Mouse (Mus musculus) yolk sac, embryonic 10.5 days (tissue): ENCODE results near the gene Ptov1.

ENCODE experiments used
- DNase-seq: peaks from one replicate; pipeline ENCODE4 v3.0.0-alpha.2; 2017; ENCODE audit warnings: low spot score

The Ptov1 gene

DNA sequence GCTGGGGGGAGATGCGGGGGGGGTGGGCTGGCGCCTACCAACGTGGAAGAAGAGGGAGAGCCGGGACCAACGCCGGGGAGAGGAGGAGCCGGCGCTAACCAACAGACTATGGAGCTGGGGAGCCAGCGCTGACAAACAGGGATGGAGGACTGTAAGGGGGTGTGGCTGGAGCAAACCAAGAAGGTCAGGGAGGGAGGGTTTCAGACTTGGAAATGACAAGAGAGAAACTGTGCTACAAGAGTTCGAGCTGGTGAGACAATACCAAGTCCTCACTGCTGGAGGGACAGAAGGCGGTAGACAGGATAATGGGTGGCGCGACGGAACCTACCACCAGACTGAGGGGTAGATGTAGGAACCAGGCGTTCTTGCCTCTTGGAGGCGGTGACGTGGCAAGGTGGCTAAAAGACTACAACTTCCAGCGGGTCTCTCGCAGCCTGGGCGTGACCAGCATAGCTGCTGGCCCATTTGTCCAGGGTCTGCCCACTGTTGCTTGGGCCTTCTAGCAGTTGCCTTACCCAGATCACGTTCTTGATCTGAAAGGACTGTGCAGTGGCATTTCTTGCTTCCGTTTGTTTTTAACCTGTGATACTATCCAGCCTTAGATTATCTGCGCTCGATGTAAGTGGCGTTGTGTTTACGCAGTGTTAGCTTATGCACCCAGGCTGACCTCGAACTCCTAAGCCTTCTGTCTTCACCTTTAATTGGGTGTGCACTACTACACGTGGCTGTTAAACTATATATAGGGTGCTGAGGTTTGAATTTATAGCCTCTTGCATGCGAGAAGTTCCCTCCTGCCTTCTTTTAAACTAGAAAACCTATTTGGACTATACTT, at the start of gene Ptov1:
Ptov1 (minus strand) TSS at position 92 of the 832 bp plus-strand sequence.
- DNase-seq = peak; percentile 98

DNA sequence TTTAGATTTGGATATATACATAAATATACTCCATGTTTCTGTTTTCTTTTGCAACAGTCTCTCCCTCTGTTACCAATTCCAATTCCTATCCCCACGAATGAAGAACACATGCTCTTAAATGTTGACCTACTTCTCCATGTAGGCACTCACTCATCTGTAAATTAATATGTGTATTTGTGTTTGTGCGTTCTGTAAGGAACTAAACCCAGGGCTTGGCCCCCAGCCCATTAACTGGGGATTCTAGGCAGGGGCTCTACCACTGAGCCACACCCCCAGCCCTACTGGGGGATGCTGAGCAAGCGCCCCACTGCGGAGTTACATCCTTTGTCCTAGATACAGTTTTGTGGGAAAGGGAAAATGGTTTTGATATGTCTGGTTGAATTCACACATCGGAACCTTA, 49.5 kb upstream of the Ptov1 start:
- no peak for DNase-seq

DNA sequence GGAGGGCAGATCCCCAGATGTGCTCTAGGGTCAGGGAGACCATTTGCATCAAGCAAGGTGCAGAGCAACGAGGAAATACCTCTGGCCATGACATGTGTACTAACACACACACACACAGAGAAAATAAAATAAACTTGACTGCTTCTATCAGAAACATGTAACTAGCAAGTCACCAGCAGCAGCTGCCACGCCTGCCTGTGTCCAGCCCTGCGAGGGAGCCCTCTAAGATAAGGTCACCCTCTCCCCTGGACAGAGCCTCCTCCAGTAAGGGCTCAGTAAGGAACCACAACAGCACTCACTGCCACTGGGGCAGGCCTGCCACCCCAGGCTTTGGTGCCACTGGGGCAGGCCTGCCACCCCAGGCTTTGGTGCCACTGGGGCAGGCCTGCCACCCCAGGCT, 48.6 kb upstream of the Ptov1 start:
- DNase-seq = no peak

DNA sequence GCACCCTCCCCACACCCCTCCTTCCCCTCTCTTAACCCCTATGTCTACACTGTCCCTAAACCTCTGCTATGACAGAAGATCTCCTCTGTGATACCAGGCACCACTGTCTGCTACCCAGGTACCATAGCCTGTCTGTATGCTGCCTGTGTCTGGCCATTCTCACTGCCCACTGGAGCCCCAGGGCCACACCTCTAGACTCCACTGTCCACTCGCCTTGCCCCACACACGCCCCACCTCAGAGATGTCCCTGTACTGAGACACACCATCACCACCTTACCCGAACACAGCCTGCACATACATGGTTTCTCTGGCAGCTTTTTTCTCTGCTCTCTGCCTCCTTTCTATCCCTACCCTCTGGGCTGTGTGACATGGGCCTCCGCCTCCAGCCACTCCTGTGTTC, 47.3 kb upstream of the Ptov1 start:
- DNase-seq = no peak

DNA sequence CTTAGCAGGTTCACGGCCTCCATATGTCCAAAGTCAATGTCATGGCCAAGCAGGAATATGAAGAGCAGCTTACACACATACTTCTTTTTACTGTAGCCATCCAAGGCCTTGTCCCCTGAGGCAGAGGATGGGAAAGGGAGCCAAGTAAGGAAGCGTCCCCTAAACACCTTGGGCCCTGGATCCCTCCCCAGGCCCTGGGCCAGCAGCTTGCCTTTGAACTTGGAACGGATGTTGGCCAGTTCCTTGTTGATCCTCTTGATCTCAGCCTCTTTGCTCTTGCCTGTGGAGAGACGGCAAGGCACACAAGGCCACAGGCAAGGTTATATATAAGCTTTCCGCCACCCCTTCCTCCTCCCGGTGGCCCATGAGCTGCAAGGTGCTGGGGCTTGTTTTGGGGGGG, 46.6 kb upstream of the Ptov1 start:
- no peak for DNase-seq

DNA sequence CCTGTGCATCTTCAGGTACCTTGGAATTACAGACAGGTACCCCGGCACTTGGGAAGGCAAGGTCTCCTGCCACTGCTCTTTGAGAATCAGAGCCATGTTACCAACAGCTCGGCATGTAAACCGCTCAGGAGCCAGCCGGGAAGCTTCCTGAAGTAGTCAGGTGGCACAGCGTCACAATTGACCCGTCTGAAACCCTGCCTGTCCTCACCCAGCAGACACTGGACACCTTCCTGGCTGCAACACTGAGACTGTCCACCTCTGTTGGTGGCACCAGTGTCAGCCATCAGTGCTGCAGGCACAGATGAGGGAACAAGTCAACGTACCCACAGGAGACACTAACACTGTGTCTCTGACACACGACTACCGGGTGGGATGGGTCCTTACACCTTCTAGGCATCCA, 45.7 kb upstream of the Ptov1 start:
- no peak for DNase-seq

DNA sequence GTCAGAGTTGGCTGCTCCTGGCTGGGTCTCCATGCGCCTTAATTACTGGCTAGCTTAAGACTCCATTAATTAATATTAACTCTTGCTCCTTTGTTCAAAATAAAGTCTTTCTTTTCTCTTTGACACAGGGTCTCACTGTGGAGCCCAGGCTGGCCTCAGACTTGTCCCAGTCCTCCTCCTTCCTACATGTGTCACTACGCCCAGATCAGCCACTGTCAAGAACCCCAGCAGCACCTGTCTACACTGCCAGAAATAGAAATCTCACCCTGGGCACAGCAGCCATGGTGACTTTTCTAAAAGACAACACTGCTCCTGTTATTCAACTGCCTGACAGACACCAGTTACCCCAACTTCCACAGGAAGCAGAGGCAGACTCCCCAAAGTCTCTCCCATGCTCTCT, 44.8 kb upstream of the Ptov1 start:
- no peak for DNase-seq

DNA sequence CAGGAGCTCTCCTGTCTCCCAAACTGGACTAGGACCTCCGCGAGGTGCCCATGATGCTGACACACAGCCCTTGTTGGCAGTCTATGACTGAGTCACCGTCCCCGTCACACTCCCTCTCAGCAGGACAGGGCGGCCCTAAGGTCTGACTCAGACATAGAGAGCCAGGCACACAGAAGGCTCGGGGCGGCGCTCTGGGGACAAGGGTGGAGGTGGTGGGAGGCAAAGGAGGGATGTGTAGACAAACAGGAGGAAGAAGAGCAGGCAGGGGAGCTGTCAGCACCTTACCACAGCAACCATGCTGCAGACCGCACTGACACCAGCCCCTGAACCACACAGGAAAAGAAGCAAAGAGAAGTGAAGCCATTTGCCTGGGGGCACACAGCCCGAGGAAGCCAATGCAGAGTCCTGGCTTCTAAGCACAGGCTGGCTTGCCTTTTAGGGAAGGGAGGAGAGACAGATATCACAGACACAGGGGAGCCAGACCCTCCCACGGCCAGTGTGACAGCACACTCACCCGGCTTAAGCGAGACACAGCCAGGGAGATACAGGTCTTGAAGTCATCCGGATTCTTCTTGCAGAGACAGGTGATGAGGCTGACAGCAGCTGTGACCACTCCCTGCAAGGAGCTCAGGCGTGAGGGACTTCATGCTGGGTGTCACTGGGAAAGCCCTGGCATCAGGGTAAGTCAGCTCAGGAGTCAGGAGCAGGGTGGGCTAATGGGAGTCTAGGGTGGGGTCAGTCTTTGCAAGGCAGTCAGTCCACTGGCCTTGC, 39.3 kb upstream of the Ptov1 start:
- no peak for DNase-seq

DNA sequence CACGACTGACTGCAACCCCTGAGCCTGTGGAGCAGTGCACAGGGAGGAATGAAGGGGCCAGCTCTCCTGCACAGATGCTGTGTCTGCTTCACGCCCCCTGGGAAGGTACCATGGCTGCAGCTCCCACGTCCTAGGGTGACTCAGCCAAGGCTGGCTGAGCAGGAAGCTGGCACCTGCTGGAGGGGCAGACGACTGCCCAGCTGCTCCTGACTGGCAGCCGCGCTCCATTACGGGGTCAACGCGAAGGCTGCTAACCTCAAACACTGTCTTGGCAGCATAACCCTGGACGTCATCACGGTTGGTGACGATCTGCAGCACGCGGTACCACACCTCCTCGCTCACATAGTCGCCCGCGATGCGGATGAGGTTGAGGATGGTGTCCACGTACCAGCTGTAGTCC, 35.8 kb upstream of the Ptov1 start:
- DNase-seq = no peak

DNA sequence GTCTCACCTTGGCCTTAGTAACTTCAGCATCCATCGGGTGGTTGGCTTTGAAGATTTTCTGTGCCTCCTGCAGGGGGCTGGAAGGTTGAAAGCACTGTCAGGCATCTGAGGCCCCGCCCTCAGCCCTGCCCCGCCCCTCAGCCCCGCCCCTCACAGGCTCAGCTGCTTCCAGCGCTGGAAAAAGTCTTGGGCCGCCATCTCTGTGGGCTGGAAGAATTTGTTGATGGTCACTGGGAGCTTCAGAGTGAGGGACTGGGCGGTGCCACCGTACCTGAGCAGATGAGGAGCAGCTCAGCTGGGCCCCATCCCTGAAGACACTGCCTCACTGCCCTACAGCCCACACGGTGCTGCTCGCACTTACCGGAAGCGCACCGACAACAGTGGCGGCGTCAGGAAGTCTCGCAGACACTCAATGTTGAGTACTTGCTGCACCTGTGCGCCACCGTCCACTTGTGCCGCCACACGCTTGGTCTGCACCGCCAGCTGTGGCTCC, 31.7 kb upstream of the Ptov1 start:
- DNase-seq = peak; percentile 82

DNA sequence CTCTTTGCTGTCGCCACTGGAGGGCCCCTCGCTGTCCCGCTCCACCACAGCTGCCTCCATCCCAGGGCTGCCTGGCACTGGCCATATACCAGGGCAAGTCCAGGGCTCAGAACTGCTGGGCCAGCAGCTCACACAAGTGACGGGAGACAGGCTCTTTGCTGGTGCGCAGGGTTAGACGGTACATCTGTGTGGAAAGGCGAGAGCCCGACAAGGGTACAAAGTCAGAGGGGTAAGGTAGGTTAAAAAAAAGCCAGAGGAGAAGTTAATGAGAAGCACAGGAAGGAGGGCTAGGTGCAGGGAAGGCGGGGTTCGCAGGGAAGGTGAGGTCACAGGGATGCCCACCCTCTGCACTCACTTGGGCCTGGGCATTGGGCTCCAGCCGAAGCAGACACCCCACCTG, 31.0 kb upstream of the Ptov1 start:
- DNase-seq = no peak

DNA sequence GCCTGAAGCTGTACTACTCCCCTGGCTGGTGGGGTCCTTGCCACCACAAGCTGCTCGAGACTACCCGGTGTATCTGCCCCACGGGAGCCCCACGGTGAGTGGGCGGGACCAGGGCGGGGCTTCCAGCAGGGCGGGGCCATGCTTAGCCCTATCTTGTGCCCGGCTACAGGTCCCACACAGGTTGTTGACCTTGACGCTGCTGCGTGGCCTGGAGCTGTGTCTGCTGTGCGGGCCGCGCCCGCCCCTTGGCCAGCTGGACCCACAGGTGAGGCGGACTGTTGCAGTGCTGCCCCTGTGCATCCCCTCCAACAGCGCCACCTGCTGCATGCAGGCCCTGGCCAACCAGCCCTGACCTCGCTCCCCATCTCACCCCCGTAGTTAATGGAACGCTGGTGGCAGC, 29.0 kb upstream of the Ptov1 start:
- peak; percentile 40 for DNase-seq

DNA sequence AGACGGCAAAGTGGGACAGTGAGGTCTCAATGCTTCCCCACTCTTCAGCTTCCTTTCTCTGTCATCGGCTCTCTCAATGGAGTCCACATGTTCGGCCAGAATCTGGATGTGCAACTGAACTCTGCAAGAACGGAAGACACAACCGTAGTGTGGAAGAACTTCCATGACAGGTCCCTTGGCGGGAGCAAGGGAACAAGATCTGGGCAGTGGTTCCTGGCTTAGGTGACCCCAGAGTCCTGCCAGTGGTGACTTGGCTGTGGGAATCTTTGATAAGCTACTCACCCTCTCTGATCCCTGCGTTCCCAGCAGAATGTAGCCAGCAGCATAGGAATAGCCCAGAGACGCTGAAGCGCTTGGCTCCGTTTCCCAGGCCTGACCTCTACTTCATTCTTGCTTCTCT, 26.9 kb upstream of the Ptov1 start:
- no peak for DNase-seq

DNA sequence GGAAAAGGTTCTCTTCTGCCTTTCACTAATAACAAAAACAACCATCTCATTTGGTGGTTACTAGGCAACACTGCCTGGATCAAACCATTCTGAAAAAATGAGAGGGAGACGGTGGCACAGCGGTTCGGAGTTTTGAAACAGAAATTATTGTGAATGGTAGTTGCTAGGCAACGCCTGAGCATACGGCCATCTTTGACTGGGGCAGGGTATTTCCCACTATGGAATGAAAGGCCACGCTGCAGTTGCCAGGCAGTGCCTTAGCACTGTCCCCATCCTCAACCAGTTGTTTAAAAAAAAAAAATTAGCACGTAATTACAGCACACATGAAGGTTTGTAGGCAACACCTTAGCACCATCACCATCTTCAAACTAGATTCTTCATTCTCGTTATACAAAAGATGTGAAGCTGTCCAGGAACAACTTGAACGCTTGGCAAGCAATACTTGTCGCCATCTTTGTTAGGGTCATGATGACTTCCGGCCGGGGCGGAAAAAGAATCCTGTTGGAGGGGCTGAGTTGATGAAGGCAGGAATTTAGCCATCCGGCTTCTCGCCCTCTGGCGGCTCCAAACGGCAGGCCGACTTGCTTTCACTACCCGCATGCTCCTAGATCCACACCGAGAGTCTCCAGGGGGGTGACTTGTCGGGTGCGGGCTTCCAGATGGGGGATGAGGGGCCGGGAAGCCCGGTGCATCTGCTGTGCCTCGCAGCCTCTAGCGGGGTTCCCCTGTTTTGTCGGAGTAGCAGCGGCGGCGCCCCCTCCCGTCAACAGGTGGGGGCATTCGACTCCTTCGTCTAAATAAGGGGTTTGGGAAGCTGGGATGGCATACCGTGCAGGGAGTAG, 26.2 kb upstream of the Ptov1 start, which contains the start of gene Fuz:
Fuz (plus strand) TSS at position 487 of the 842 bp plus-strand sequence.
- DNase-seq = peak; percentile 91

DNA sequence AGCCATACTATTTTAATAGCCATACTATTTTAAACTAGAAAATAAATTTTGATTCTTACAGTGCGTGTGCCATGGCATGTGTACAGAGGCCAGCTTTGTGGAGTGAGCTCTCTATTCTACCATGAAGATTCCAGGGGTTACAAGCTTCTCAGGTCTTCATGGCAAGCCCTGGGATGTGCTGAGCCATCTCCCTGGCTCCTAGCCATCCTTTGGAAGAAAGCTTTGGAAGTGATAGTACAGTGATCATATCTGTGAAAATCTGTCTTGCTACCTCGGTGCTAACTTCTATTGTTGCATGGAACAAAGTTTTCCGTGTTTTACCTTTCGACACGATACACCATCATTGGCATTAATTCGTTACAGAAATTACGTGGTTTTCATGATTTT, 25.6 kb upstream of the Ptov1 start:
- DNase-seq = no peak

DNA sequence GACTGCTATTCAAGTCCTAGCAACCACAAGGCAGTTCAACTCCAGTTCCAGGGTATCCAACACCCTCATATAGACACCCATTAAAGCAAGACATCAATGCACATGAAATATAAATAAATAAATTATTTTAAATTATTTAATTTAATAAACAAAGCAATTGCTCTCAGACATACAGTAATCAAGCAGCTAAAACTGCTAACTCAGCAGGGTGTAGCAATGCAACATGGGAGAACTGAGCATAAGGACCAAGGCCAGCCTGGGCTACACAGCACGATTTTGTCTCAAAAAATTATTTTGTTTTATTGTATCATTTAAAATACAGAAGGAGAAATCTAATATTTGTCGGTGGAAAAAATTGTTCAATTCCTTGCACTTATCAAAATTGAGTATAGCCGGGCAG, 24.6 kb upstream of the Ptov1 start:
- DNase-seq = no peak

DNA sequence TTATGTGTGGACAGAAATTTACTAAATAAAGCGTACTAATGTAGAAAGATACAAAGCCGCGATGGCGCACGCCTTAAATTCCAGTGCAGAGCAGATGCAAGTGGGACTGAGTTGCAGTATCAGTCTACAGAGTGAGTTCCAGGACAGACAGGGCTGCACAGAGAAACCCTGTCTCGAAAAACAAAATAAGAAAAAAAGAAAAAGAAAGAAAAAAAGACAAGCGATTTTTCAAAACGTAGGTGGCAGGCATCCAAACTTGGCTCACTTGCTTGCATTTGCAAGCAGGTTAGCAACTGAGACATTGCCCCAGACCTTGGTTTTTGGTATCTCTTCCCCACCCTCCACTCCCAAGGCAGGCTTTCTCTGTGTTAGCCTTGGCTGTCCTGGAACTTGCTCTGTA, 23.6 kb upstream of the Ptov1 start:
- no peak for DNase-seq

DNA sequence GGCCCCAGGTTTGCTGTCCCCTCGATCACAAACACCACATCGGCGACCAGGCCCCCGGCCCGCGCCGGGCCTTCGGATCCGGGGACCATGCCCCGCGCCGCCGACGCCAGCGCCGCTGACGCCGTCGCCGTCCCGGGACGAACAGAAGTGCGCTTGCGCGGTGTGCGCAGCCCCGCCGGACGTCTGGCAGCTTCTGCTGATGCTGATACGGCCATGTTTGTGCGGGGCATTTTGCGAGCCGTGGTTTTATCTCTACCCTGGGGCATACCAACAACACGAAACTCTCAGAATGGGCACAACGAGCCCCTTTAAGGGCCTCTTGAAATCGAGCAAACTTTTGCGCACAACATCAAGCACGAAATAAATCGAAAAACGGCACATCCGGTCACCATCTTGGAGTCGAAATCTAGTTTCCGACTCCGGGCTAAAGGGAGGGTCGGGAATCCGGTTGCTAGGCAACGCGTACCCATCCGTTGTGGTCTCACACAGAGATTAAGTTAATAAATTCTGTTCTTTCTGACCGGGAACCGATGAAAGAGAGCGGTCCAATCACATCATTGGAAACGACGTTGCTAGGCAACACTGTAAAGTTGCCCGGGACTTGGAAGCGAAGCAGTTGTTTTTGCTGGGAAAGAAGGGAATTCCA, 22.8 kb upstream of the Ptov1 start, which contains the start of gene Med25:
Med25 (minus strand) TSS at position 437 of the 646 bp plus-strand sequence.
- peak; percentile 93 for DNase-seq

DNA sequence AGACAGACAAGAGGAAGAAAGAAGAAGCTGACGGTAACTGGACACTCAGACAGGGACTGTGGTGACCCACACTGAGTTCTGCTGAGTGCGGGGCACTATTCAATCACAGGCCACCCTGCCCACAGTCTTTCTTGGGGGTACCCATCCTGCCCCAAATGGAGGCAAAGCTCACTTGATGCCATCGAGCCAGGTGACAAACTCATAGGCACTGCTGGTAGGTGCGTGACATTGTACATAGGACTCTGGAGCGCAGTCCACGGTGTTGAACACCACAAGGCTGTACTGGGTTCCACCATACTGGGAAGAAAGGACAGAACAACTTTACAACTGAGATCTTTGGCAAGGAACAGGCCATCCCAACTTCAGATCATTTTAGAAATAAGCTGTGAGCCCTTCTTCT, 22.0 kb upstream of the Ptov1 start:
- no peak for DNase-seq

DNA sequence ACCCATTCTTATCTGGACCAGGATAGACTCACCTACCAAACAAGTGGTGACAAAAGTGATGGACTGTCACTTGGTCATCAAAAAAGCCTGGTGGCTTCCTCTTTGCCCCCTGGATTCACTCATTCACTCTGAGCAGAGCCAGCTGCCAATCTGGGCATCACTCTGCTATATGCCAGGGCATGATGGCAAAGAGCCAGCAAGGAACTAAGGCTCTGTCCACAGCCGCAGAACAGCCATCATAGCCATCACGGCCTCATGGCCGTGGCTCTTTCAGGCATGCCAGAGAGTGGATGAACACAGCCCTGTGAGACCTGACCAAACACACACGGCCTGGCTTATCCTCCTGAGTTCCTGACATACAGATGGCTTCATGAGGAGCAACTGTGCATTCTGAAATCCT, 21.1 kb upstream of the Ptov1 start:
- DNase-seq = no peak

DNA sequence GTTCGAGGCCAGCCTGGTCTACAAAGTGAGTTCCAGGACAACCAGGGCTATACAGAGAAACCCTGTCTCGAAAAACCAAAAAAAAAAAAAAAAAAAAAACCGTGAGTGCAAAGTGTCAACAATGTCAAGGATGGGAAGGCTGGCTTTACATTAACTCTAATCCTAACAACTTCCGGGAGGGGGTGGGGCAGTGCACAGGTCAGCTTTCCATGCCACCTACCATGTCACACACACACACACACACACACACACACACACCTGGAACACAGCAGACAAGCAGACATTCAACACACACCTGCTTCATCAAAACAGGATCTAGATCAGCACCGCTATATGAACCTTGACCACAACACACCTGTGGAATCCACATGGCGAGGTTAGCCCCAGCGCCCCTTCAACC, 20.6 kb upstream of the Ptov1 start:
- peak; percentile 60 for DNase-seq
